Mouse (Mus musculus) megakaryocyte, embryonic 14.5 days (primary cell): Measurements from ENCODE around the gene Cep85l.

Source experiments
- FLI1 ChIP-seq: IDR thresholded peaks from 2 replicates; pipeline ENCODE4 v1.6.1; 2012; ENCODE audit warnings: low read length, inconsistent platforms, mixed read lengths
- GATA1 ChIP-seq: IDR thresholded peaks from 3 replicates; pipeline ENCODE4 v1.6.1; 2012; ENCODE audit warnings: mixed read lengths, low read length, inconsistent platforms, borderline replicate concordance

GRCm38 (mm10) chr10:53343384-53343783 lies 36.4 kb downstream of the Cep85l start:
- TF ChIP-seq GATA1 (no peak), FLI1 (no peak)
